Mouse (Mus musculus): Measurements from ENCODE around the gene Dmrta1. TPM values are rescaled to one million over a fixed set of nuclear protein-coding genes. Genes with fewer than 3 reads are reported as not detected.
"Not testable (repeated sequence)": the region's sequence is repeated elsewhere in the genome, so short reads cannot be mapped to it uniquely, and the experiment has no call there.

Gene Dmrta1
- polyA plus RNA-seq, 1 experiment from 2014 or later, result 0.37 TPM

- 44% methylated on average over 5 of the region's 5 CpGs for WGBS
- H3K9me3 ChIP-seq, result no peaks in the 10 kb centered on the region
- no peaks in the 10 kb centered on the region for H3K27me3 ChIP-seq (replicated peaks)
- no peak overlapping the region for H3K9ac ChIP-seq
- no peaks in the 10 kb centered on the region for H3K4me1 ChIP-seq
- no peak overlapping the region for H3K27ac ChIP-seq (replicated peaks)
- no peaks in the 10 kb centered on the region for H3K36me3 ChIP-seq
- H3K4me3 ChIP-seq, result no peak overlapping the region
- ATAC-seq (ENCODE audit: extremely low read depth, insufficient number of reproducible peaks, low FRiP score, low TSS enrichment), result no peak
- H3K4me2 ChIP-seq, result no peak overlapping the region
Observed at GRCm38 (mm10) chr4:89678713-89679112, 523 bp upstream of the Dmrta1 start.

GRCm38 (mm10) chr4:89687961-89688803 lies 8.9 kb downstream of the Dmrta1 start:
- H3K36me3 ChIP-seq, result no peaks in the 10 kb centered on the region
- no peaks in the 10 kb centered on the region for H3K9me3 ChIP-seq
- under 1% methylated on average over 78 of the region's 78 CpGs for WGBS
- no peak overlapping the region for H3K27ac ChIP-seq (replicated peaks)
- H3K9ac ChIP-seq, result peak overlapping the region; percentile 75
- peak overlapping the region; percentile 65 for H3K4me3 ChIP-seq
- peak; percentile 54; the same call in 1 of the 2 replicates for ATAC-seq (ENCODE audit: extremely low read depth, insufficient number of reproducible peaks, low FRiP score, low TSS enrichment)
- H3K27me3 ChIP-seq (replicated peaks), result peaks cover 54% of the 10 kb centered on the region
- peak overlapping the region; percentile 90 for H3K4me2 ChIP-seq
- H3K4me1 ChIP-seq, result 0 out of 2 replicates have a peak, but pooled peaks cover 9% of the 10 kb centered on the region

- 2% methylated on average over 16 of the region's 16 CpGs for WGBS
- Histone ChIP-seq H3K9me3 (no peaks in the 10 kb centered on the region), H3K4me3 (peak overlapping the region; percentile 65), H3K27me3 (replicated peaks) (peaks cover 54% of the 10 kb centered on the region), H3K4me1 (0 out of 2 replicates have a peak, but pooled peaks cover 9% of the 10 kb centered on the region), H3K36me3 (no peaks in the 10 kb centered on the region), H3K27ac (replicated peaks) (no peak overlapping the region), H3K9ac (peak overlapping the region; percentile 75), H3K4me2 (peak overlapping the region; percentile 90)
- no peak for ATAC-seq (ENCODE audit: extremely low read depth, insufficient number of reproducible peaks, low FRiP score, low TSS enrichment)
Observed at GRCm38 (mm10) chr4:89688804-89689497, 9.7 kb downstream of the Dmrta1 start.

DNA sequence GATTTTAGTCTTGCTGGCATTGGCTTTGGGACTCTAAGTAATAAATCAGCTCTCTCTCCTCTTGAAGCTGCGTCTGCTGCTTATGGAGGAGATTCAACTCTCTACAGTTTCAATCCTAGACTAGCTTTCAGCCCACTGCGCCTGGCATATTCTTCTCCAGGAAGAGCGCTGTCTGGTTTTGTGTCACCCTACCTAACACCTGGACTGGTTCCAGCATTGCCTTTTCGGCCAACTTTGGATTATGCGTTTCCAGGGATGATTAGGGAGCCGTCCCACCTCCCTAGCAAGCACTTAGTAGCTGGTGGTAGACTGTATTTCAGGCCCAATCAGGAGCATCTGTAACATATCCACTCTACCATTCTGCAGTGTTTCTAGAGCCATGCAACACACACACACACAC lies 12.7 kb downstream of the Dmrta1 start:
- Histone ChIP-seq H3K27ac (replicated peaks) (no peak overlapping the region), H3K27me3 (replicated peaks) (peaks cover 44% of the 10 kb centered on the region), H3K9me3 (no peaks in the 10 kb centered on the region), H3K4me1 (0 out of 2 replicates have a peak, but pooled peaks cover 9% of the 10 kb centered on the region), H3K36me3 (no peaks in the 10 kb centered on the region), H3K9ac (no peak overlapping the region), H3K4me2 (no peak overlapping the region), H3K4me3 (no peak overlapping the region)
- no peak for ATAC-seq (ENCODE audit: extremely low read depth, insufficient number of reproducible peaks, low FRiP score, low TSS enrichment)
- 74% methylated on average over 6 of the region's 6 CpGs for WGBS

GRCm38 (mm10) chr4:89692780-89693179 lies 13.5 kb downstream of the Dmrta1 start:
- Histone ChIP-seq H3K4me1 (0 out of 2 replicates have a peak, but pooled peaks cover 9% of the 10 kb centered on the region), H3K9me3 (no peaks in the 10 kb centered on the region), H3K27me3 (replicated peaks) (peaks cover 35% of the 10 kb centered on the region), H3K27ac (replicated peaks) (no peak overlapping the region), H3K4me2 (no peak overlapping the region), H3K4me3 (no peak overlapping the region), H3K9ac (no peak overlapping the region), H3K36me3 (no peaks in the 10 kb centered on the region)
- no peak for ATAC-seq (ENCODE audit: extremely low read depth, insufficient number of reproducible peaks, low FRiP score, low TSS enrichment)
- 11% methylated on average over 1 of the region's 1 CpGs for WGBS

DNA sequence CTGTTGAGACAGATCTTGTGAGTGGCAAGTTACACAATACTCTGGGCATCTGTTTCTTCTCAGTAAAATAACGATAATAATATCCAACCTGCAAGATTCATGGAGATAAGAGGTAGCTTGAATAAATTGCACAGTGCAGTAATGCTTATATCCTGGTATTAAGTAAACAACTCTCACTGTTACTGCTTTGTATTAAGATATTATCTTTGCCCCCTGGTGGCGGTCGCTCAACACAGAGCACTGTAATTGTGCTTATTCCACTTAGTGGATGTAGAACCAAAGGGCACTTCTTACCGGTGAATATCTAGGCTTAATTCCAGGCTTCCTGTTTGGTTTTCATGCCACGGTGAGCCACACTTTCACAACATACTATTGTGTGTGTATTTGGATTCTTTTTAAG lies 16.4 kb downstream of the Dmrta1 start:
- WGBS, result 60% methylated on average over 5 of the region's 5 CpGs
- Histone ChIP-seq H3K4me2 (no peak overlapping the region), H3K4me1 (no peaks in the 10 kb centered on the region), H3K27me3 (replicated peaks) (peaks cover 13% of the 10 kb centered on the region), H3K9ac (no peak overlapping the region), H3K4me3 (no peak overlapping the region), H3K27ac (replicated peaks) (no peak overlapping the region), H3K9me3 (no peaks in the 10 kb centered on the region), H3K36me3 (no peaks in the 10 kb centered on the region)
- no peak for ATAC-seq (ENCODE audit: extremely low read depth, insufficient number of reproducible peaks, low FRiP score, low TSS enrichment)

- no peak for ATAC-seq (ENCODE audit: extremely low read depth, insufficient number of reproducible peaks, low FRiP score, low TSS enrichment)
Observed at GRCm38 (mm10) chr4:89697951-89698350, 18.7 kb downstream of the Dmrta1 start.

DNA sequence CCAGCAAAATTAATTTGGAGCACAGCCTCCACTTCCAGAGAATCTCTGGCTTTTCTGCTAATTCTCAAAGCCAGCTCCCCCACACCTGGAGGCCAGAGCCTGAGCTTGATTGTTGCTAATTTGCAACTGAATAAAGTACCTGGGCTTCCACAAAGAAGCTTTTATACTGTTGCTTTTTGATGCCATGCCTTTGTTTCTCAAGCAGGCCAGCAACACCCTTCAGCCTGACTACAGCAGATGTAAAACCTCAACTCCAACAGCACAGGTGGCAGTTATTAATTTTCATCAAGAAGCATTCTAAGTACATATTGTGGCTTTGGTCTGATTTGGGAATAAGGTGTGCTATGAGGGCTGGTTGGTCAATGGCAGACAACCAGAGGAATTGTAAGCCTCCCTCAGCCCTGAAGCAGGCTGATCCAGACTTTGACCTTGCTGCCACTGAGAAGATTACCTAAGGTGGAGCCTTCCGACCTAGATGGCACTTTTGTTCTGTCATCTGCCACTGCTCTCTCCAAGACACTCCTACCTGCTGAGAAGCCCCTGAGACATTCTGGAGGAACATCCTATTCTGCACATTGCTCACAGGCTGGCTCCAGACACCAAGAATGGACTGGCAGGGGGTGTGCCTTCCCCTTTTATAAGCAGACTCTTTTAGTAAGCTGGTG lies 44.4 kb downstream of the Dmrta1 start:
- not testable (repeated sequence) for H3K4me3 ChIP-seq; H3K9ac ChIP-seq; H3K9me3 ChIP-seq; H3K27me3 ChIP-seq (replicated peaks); H3K27ac ChIP-seq (replicated peaks); H3K36me3 ChIP-seq; H3K4me1 ChIP-seq; H3K4me2 ChIP-seq; ATAC-seq (ENCODE audit: extremely low read depth, insufficient number of reproducible peaks, low FRiP score, low TSS enrichment)
- 63% methylated on average over 1 of the region's 1 CpGs for WGBS

More at GRCm38 (mm10) chr4:89697951-89698350, 18.7 kb downstream of the Dmrta1 start:
- Histone ChIP-seq H3K4me1 (no peaks in the 10 kb centered on the region), H3K27ac (replicated peaks) (no peak overlapping the region), H3K9ac (no peak overlapping the region), H3K4me3 (no peak overlapping the region), H3K9me3 (no peaks in the 10 kb centered on the region), H3K4me2 (no peak overlapping the region), H3K27me3 (replicated peaks) (no peaks in the 10 kb centered on the region), H3K36me3 (no peaks in the 10 kb centered on the region)

Data from heart, embryonic 13.5 days (tissue).